Mouse (Mus musculus): ENCODE results near the gene Mreg. TPM values are rescaled to one million over a fixed set of nuclear protein-coding genes. Genes with fewer than 3 reads are reported as not detected.

Mreg gene
- total and polyA plus RNA-seq, 3 experiments: not detected

- H3K4me3 ChIP-seq (ENCODE audit: control insufficient read depth in 1 of 2, insufficient read depth in 1 of 2, low read depth in 2 of 2, low read length in 2 of 2): no peak overlapping the region
- H3K9me3 ChIP-seq (replicated peaks; ENCODE audit: insufficient read depth, low read length): no peaks in the 10 kb centered on the region
- H3K27me3 ChIP-seq (ENCODE audit: control insufficient read depth in 1 of 2, insufficient read depth in 2 of 2, low read length in 2 of 2): no peaks in the 10 kb centered on the region
- no peaks in the 10 kb centered on the region for H3K4me1 ChIP-seq (ENCODE audit: control insufficient read depth in 1 of 2, insufficient read depth in 2 of 2, low read length in 2 of 2)
- no peaks in the 10 kb centered on the region for H3K79me2 ChIP-seq (ENCODE audit: control insufficient read depth, insufficient read depth, low read length, poor library complexity)
- H3K9ac ChIP-seq (ENCODE audit: control insufficient read depth, low read depth, low read length, poor library complexity, severe bottlenecking): no peak overlapping the region
- TF ChIP-seq SMC3 (IDR thresholded peaks at IDR 0.05; ENCODE audit: low read depth, low read length) (no peak), MAFK (IDR thresholded peaks at IDR 0.05; ENCODE audit: borderline replicate concordance, low read depth, low read length) (no peak), E2F4 (IDR thresholded peaks at IDR 0.05; ENCODE audit: borderline replicate concordance, low read depth, low read length) (no peak), POLR2AphosphoS5 (IDR thresholded peaks at IDR 0.05; ENCODE audit: borderline replicate concordance, low read depth, low read length) (no peak), NELFE (IDR thresholded peaks at IDR 0.05; ENCODE audit: low read depth, low read length) (no peak), USF1 (IDR thresholded peaks at IDR 0.05; ENCODE audit: low read depth, low read length) (no peak), NRF1 (IDR thresholded peaks at IDR 0.05; ENCODE audit: insufficient read depth, low read depth, low read length, poor library complexity, severe bottlenecking) (no peak), UBTF (IDR thresholded peaks at IDR 0.05; ENCODE audit: borderline replicate concordance, insufficient read depth, low read depth, low read length) (no peak), CTCF (IDR thresholded peaks at IDR 0.05 in 2 of 3, conservative IDR thresholded peaks at IDR 0.05 in 1 of 3; ENCODE audit: control insufficient read depth in 1 of 3, insufficient read depth in 1 of 3, low read depth in 2 of 3, low read length in 3 of 3, poor library complexity in 1 of 3, severe bottlenecking in 1 of 3) (no peak), MAX (IDR thresholded peaks at IDR 0.05; ENCODE audit: low read length) (no peak), POLR2AphosphoS2 (IDR thresholded peaks at IDR 0.05; ENCODE audit: low read length) (no peak), CHD1 (IDR thresholded peaks at IDR 0.05; ENCODE audit: low read depth, low read length) (no peak), MYC (IDR thresholded peaks at IDR 0.05; ENCODE audit: low read depth, low read length) (no peak), GATA1 (IDR thresholded peaks at IDR 0.05; ENCODE audit: low read depth, low read length) (no peak), ZKSCAN1 (IDR thresholded peaks at IDR 0.05; ENCODE audit: low read depth, low read length) (no peak)
- no peak for DNase-seq (ENCODE audit: low read depth, low spot score)
- no peak overlapping the region for H3K27ac ChIP-seq (ENCODE audit: control insufficient read depth, low read depth, low read length)
- no peaks in the 10 kb centered on the region for H3K36me3 ChIP-seq (ENCODE audit: control insufficient read depth in 1 of 2, insufficient read depth in 2 of 2, low read length in 2 of 2)
These were observed 97.9 kb downstream of the Mreg start for GRCm38 (mm10) chr1:72114206-72114605.

Other genes with a start within 250 kb of the Mreg start
- 10.4 and 10.7 TPM in 2 replicates for gene Pecr, start 72.0 kb upstream of the Mreg start, total RNA-seq (2012; rRNA removed)
- 10 to 100 TPM in 1 of 2 experiments, not detected in 1; 15.5 TPM for gene Pecr, start 72.0 kb upstream of the Mreg start, polyA plus RNA-seq (2012; ENCODE audit: insufficient read depth in 1 of 2, insufficient read length in 2 of 2, low read depth in 1 of 2, low replicate concordance in 2 of 2, missing spikeins in 1 of 2)
- not detected in 2 replicates for gene Tmem169, start 72.1 kb upstream of the Mreg start, total RNA-seq (2012; rRNA removed)
- under 1 TPM in 1 of 2 experiments, not detected in 1; 0.06 TPM for gene Tmem169, start 72.1 kb upstream of the Mreg start, polyA plus RNA-seq (2012; ENCODE audit: insufficient read depth in 1 of 2, insufficient read length in 2 of 2, low read depth in 1 of 2, low replicate concordance in 2 of 2, missing spikeins in 1 of 2)
- gene Xrcc5, start 95.1 kb upstream of the Mreg start, total RNA-seq (2012; rRNA removed): 47.2 and 50.6 TPM in 2 replicates
- gene Xrcc5, start 95.1 kb upstream of the Mreg start, polyA plus RNA-seq (2012; ENCODE audit: insufficient read depth in 1 of 2, insufficient read length in 2 of 2, low read depth in 1 of 2, low replicate concordance in 2 of 2, missing spikeins in 1 of 2): 10 to 100 TPM in 1 of 2 experiments, not detected in 1; 32.7 TPM

Measured in MEL (cell line).